Mouse (Mus musculus) forebrain, embryonic 16.5 days (tissue): Measurements from ENCODE around the gene Acp5. TPM values are rescaled to one million over a fixed set of nuclear protein-coding genes. Genes with fewer than 3 reads are reported as not detected.

Source experiments
- ATAC-seq: fragments of 200-750 bp; cut with Nextera tagmentation; 2 replicates; pipeline ENCODE4 v1.8.0; 2017; ENCODE audit warnings: mild to moderate bottlenecking, moderate library complexity
- H3K27ac ChIP-seq: fragments of 300-500 bp; sonication (generic); 2 replicates; pipeline ENCODE4 v1.5.1; 2014; ENCODE audit warnings: low read length, control low read depth
- H3K27me3 ChIP-seq: fragments of 300-500 bp; sonication (generic); replicated peaks from 2 replicates; pipeline ENCODE4 v1.6.1; 2014; ENCODE audit warnings: low read length; ENCODE audit not compliant: control insufficient read depth, insufficient read depth
- H3K36me3 ChIP-seq: fragments of 300-500 bp; sonication (generic); 2 replicates; pipeline ENCODE4 v1.6.1; 2014; ENCODE audit not compliant: control insufficient read depth, insufficient read depth
- H3K4me1 ChIP-seq: fragments of 300-500 bp; sonication (generic); replicated peaks from 2 replicates; pipeline ENCODE4 v1.6.1; 2014; ENCODE audit warnings: low read length; ENCODE audit not compliant: control insufficient read depth, insufficient read depth
- H3K4me2 ChIP-seq: fragments of 300-500 bp; sonication (generic); 2 replicates; pipeline ENCODE4 v1.6.1; 2014; ENCODE audit warnings: mild to moderate bottlenecking, low read length, control low read depth
- H3K4me3 ChIP-seq: fragments of 300-500 bp; sonication (generic); replicated peaks from 2 replicates; pipeline ENCODE4 v1.5.1; 2014; ENCODE audit warnings: mild to moderate bottlenecking, low read length, control low read depth
- H3K9ac ChIP-seq: fragments of 300-500 bp; sonication (generic); replicated peaks from 2 replicates; pipeline ENCODE4 v1.6.1; 2014; ENCODE audit warnings: low read depth, low read length, control low read depth
- H3K9me3 ChIP-seq: fragments of 300-500 bp; sonication (generic); 2 replicates; pipeline ENCODE4 v1.6.1; 2016; ENCODE audit warnings: low read length; ENCODE audit not compliant: control insufficient read depth
- WGBS: fragments of 180-500 bp; shearing (Covaris S2); extraction: QIAGEN DNeasy Blood & Tissue Kit; methylation state at CpG from one replicate; pipeline ENCODE4 v1.1.7; 2014; 5-methylcytosine and 5-hydroxymethylcytosine counted together
- polyA plus RNA-seq: library from polyadenylated mRNA; unstranded; fragments of >200 nt; fragmentation: Nextera tagmentation; extraction: Ambion mirVana; gene quantifications from 2 replicates; pipeline ENCODE4 v1.2.1, GENCODE M21; 2015

The Acp5 gene
- polyA plus RNA-seq, 1 experiment from 2014 or later: not detected

GRCm38 (mm10) chr9:22131226-22131981, 4.1 kb downstream of the Acp5 start:
- Histone ChIP-seq H3K9ac (no peak overlapping the region), H3K4me1 (peaks cover 5% of the 10 kb centered on the region; the same call in 1 of the 2 replicates), H3K27ac (no peak overlapping the region), H3K4me3 (no peak overlapping the region; the same call in 1 of the 2 replicates), H3K9me3 (no peaks in the 10 kb centered on the region), H3K27me3 (peaks cover 14% of the 10 kb centered on the region), H3K36me3 (no peaks in the 10 kb centered on the region), H3K4me2 (peak overlapping the region; percentile 28)
- 3% methylated on average over 35 of the region's 35 CpGs for WGBS
- ATAC-seq: no peak

DNA sequence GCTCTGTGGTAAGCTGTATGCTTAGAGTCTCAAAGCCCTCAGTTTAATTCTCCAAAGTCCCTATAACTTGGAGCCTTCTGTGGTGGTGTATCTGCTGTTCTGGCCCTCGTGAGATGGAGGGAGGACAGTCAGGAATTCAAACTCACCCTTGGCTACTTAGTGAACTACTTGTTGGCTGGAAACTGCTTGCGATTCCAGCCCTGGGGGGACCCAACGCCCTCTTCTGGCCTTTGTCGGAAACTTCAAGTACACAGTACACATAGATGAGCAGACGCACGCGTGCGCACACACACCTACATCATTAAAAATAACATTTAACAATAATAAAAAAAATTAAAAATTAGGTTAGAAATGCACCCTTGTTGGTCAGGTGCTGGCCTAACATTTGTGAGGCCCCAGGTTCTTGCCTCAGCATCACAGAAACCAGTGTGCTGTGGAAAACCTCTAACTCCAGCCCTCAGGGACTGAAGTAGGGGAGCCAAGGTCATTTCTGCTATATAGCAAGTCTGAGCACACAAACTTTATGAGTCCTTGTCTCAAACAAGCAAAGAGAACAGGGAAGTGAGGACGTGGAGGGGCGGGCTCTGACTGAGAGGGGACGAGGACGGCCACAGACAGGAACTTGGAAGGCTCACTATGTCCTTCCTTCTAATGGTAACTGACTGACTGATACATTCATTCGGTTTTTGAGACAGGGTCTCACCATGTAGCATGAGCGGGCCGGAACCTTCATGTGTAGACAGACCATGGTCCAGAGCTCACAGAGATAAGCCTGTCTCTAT, 10.1 kb downstream of the Acp5 start:
- H3K27ac ChIP-seq: no peak overlapping the region
- H3K9me3 ChIP-seq: no peaks in the 10 kb centered on the region
- H3K4me3 ChIP-seq: no peak overlapping the region
- WGBS: 92% methylated on average over 15 of the region's 15 CpGs
- H3K9ac ChIP-seq: no peak overlapping the region
- 0 out of 2 replicates have a peak, but pooled peaks cover 4% of the 10 kb centered on the region for H3K27me3 ChIP-seq
- no peak overlapping the region for H3K4me2 ChIP-seq
- H3K36me3 ChIP-seq: no peaks in the 10 kb centered on the region
- H3K4me1 ChIP-seq: no peaks in the 10 kb centered on the region
- ATAC-seq: no peak

- Histone ChIP-seq H3K9ac (no peak overlapping the region), H3K36me3 (no peaks in the 10 kb centered on the region), H3K4me3 (no peak overlapping the region), H3K27me3 (0 out of 2 replicates have a peak, but pooled peaks cover 2% of the 10 kb centered on the region), H3K4me2 (no peak overlapping the region), H3K4me1 (no peaks in the 10 kb centered on the region), H3K27ac (no peak overlapping the region), H3K9me3 (no peaks in the 10 kb centered on the region)
- ATAC-seq: no peak
- WGBS: 88% methylated on average over 3 of the region's 3 CpGs
Measured at GRCm38 (mm10) chr9:22124169-22124568, 11.3 kb downstream of the Acp5 start.

- no peak overlapping the region for H3K4me3 ChIP-seq
- no peaks in the 10 kb centered on the region for H3K4me1 ChIP-seq
- no peak overlapping the region for H3K9ac ChIP-seq
- no peaks in the 10 kb centered on the region for H3K36me3 ChIP-seq
- no peak for ATAC-seq
- H3K27ac ChIP-seq: no peak overlapping the region
- 83% methylated on average over 7 of the region's 7 CpGs for WGBS
- no peak overlapping the region for H3K4me2 ChIP-seq
- no peaks in the 10 kb centered on the region for H3K9me3 ChIP-seq
- 0 out of 2 replicates have a peak, but pooled peaks cover 2% of the 10 kb centered on the region for H3K27me3 ChIP-seq
Measured at GRCm38 (mm10) chr9:22123069-22123609, 12.4 kb downstream of the Acp5 start.

DNA sequence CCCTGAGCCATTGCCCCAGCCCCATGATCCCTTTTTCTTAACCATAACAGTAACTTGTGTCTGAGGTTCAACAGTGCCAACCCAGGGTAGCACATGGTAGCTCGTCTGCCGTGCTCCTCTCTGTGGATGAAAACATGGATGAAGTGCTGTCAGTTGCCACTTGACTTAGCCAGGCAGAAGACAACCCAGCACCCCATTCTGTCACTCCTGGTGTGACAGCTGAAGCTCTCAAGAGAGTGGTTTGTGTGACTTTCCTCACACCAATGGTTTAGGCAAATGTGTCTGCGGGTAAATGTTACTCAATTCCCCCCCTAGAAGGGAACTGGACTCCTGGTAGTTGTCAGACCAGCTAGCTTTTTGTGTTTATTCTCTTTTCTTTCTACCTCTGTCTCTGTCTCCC, 13.5 kb downstream of the Acp5 start:
- 0 out of 2 replicates have a peak, but pooled peaks cover 2% of the 10 kb centered on the region for H3K27me3 ChIP-seq
- H3K9ac ChIP-seq: no peak overlapping the region
- peaks cover 6% of the 10 kb centered on the region for H3K4me1 ChIP-seq
- ATAC-seq: no peak
- no peak overlapping the region for H3K4me3 ChIP-seq
- H3K27ac ChIP-seq: no peak overlapping the region
- 89% methylated on average over 3 of the region's 3 CpGs for WGBS
- H3K4me2 ChIP-seq: no peak overlapping the region
- H3K36me3 ChIP-seq: no peaks in the 10 kb centered on the region
- no peaks in the 10 kb centered on the region for H3K9me3 ChIP-seq

DNA sequence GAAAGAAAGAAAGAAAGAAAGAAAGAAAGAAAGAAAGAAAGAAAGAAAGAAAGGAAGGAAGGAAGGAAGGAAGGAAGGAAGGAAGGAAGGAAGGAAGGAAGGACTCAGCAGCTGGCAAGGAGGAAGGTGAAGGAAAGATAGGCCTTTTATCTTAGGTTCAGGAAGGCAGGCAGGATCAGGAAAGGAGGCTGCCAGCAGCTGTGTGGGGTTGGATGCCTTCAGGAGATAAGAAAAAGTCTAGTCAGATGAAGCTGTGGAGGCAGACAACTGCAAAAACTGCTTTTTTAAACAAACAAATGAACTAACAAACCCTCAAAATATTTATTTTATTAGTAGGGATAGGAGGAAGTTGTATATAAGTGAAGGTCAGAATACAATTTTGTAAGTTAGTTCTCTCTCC, 14.0 kb downstream of the Acp5 start:
- Histone ChIP-seq H3K4me1 (peaks cover 6% of the 10 kb centered on the region), H3K9ac (no peak overlapping the region), H3K27me3 (0 out of 2 replicates have a peak, but pooled peaks cover 2% of the 10 kb centered on the region), H3K36me3 (no peaks in the 10 kb centered on the region), H3K4me2 (no peak overlapping the region), H3K27ac (no peak overlapping the region), H3K9me3 (no peaks in the 10 kb centered on the region), H3K4me3 (no peak overlapping the region)
- no peak for ATAC-seq

DNA sequence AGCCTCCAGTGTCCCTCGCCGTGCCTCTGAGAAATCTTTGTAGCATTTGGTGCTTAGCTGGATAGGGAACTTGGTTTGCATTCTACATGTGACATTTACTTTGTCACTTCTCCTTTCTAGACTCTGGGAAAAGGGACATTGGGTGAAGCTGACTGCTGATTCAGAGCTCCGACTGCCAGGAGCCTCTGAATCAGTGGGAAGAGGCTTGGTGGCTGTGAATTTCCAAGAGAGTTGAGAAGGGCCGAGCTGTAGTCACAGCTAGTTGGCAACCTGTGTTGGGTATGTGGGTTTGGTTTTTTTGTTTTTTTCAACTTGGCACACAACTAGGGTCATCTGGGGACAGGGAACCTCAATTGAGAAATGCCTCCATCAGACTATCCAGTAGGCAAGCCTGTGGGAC, 16.0 kb downstream of the Acp5 start:
- Histone ChIP-seq H3K27ac (no peak overlapping the region), H3K36me3 (no peaks in the 10 kb centered on the region), H3K9ac (no peak overlapping the region), H3K4me3 (no peak overlapping the region), H3K9me3 (no peaks in the 10 kb centered on the region), H3K4me1 (peaks cover 17% of the 10 kb centered on the region), H3K27me3 (0 out of 2 replicates have a peak, but pooled peaks cover 2% of the 10 kb centered on the region), H3K4me2 (no peak overlapping the region)
- WGBS: 90% methylated on average over 4 of the region's 4 CpGs
- ATAC-seq: no peak

DNA sequence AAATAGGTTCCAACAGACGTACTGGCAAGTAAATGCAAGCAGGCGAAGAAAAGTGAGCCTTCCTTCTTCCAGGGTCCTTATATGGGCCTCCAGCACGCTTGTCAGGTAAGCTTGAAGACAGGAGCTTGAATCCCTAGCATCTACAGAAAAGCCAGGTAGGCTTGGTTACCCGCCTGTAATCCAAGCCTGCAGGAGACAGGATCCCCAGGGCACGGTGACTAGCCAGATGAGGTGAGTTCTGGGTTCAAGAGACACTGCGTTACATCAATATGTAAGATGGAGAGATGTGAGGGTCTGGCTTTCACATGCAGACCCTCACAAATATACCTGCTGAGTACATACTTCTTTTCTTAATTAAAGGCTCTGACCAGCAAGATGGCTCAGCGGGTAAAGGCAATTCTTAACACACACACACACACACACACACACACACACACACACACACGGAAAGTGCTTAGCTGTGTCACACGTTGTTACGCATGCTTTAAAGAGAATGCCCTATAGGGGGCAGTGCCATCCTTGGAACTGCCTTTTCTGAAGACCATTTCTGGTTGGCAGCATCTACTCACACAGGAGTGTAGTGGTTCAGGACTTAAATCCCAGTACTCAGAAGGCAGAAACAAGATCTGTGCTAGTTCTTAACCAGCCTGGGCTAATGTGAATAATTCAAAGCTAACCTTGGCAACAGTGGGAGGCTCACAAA, 17.6 kb downstream of the Acp5 start:
- Histone ChIP-seq H3K27me3 (0 out of 2 replicates have a peak, but pooled peaks cover 2% of the 10 kb centered on the region), H3K36me3 (peaks cover 5% of the 10 kb centered on the region), H3K9me3 (no peaks in the 10 kb centered on the region), H3K4me2 (peak overlapping the region; percentile 90), H3K4me1 (peaks cover 17% of the 10 kb centered on the region), H3K4me3 (peak overlapping the region; percentile 81), H3K9ac (peak overlapping the region; percentile 65; the same call in 1 of the 2 replicates), H3K27ac (no peak overlapping the region)
- no peak for ATAC-seq
- 41% methylated on average over 10 of the region's 10 CpGs for whole genome bisulfite sequencing
